Mouse (Mus musculus) brain, embryonic 14.5 days (tissue): ENCODE measurements at regions not wholly inside any gene's neighbourhood (a gene's known extent, or its start where the extent isn't known, plus 50 kb on each side); places are given as distances from the start of the nearest gene placed in this dataset.

Source experiments
- DNase-seq: peaks from one replicate; pipeline ENCODE4 v3.0.0-alpha.2; 2011; ENCODE audit warnings: low read depth
- CTCF ChIP-seq: fragments of 200-500 bp; IDR thresholded peaks from 2 replicates; pipeline ENCODE4 v1.5.1; 2012; ENCODE audit warnings: inconsistent platforms, mild to moderate bottlenecking, moderate library complexity, borderline replicate concordance; ENCODE audit not compliant: insufficient read depth, insufficient read length; ENCODE audit errors: extremely low read depth
- POLR2A ChIP-seq: fragments of 200-500 bp; IDR thresholded peaks from 2 replicates; pipeline ENCODE4 v1.6.1; 2012; ENCODE audit warnings: mild to moderate bottlenecking, inconsistent platforms, borderline replicate concordance; ENCODE audit not compliant: poor library complexity, insufficient read depth, insufficient read length, severe bottlenecking; ENCODE audit errors: extremely low read depth

GRCm38 (mm10) chr8:26656310-26657075 lies 320.6 kb upstream of the Zfp703 start:
- TF ChIP-seq CTCF (no peak), POLR2A (no peak)
- DNase-seq, result no peak

- DNase-seq, result no peak
- TF ChIP-seq CTCF (peak; percentile 34; the same call in 1 of the 2 replicates), POLR2A (no peak)
Observed at GRCm38 (mm10) chr8:26659381-26659780, 317.7 kb upstream of the Zfp703 start.

DNA sequence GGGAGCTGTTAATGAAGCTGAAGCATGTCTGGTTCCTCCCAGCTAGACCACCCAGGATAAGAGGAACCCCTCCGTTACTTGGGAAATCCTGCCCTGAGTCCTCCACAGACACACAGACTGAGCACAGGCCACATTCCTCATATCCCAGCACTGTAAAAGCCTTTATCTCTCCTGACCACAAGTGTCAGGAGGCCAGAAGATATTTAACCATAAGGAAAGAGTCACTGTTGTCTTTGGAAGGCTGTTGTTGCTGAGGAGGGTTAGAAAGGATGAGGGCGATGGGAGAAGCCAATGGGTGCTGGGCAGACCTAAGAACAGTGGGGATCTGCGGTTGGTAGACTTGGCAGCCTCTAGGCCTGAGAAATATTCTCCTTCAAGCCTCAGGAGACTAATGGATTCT lies 307.6 kb upstream of the Zfp703 start:
- TF ChIP-seq CTCF, result no peak
- TF ChIP-seq POLR2A, result no peak
- no peak for DNase-seq

DNA sequence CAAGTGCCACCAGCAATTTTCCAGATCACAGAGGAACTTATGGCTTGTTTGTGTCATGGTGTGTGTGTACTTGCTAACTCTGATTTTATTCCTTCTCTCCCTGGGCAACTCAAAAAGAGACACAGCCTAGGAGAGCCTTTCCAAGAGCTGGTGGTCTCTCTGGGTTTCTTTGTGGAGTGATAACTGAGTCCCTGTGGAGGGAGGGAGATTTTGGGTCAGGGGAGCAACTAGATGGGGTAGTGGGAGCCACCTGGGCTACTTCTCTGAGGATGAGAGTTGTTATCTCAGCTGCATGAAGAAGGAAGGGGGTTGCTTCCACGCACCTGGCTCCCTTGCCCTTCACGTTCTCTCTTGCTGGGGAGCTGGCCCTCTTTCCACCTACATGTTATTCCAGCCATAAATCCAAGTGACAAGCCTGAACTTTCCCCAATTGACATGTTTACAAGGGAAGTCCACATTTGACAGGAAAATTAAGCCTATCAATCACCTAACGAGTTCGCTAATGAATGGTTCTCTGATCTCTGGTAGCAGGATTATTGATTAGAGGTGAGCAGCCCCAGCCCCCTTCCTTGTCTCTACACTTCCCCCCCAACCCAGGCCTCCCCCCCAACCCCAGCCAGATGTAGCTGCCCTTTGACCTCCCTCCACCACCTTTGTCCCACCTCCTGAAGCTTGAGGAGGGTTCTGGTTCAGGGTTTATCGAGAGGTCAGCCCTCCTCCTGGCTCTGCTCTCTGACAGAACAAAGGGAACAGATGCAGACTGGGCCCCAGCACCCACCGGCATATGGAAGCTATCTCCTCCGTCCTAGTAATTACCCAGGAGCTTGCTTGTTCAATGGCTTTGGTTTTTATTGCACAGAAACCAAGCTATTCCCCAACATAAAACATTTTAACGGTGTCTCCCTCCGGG lies 304.4 kb upstream of the Zfp703 start:
- peak; percentile 39 for DNase-seq
- TF ChIP-seq CTCF, result no peak
- no peak for TF ChIP-seq POLR2A

GRCm38 (mm10) chr8:26677584-26678138 lies 299.5 kb upstream of the Zfp703 start:
- peak; percentile 96 for DNase-seq
- TF ChIP-seq CTCF (no peak), POLR2A (no peak)

GRCm38 (mm10) chr8:26680891-26681381 lies 296.2 kb upstream of the Zfp703 start:
- no peak for TF ChIP-seq CTCF
- no peak for TF ChIP-seq POLR2A
- DNase-seq, result peak; percentile 64

- TF ChIP-seq CTCF (peak; percentile 72; the same call in 1 of the 2 replicates), POLR2A (no peak)
- peak; percentile 79 for DNase-seq
Observed at GRCm38 (mm10) chr8:26687146-26687545, 290.0 kb upstream of the Zfp703 start.

GRCm38 (mm10) chr8:26688035-26688434 lies 289.1 kb upstream of the Zfp703 start:
- no peak for DNase-seq
- TF ChIP-seq POLR2A, result no peak
- TF ChIP-seq CTCF, result no peak

DNA sequence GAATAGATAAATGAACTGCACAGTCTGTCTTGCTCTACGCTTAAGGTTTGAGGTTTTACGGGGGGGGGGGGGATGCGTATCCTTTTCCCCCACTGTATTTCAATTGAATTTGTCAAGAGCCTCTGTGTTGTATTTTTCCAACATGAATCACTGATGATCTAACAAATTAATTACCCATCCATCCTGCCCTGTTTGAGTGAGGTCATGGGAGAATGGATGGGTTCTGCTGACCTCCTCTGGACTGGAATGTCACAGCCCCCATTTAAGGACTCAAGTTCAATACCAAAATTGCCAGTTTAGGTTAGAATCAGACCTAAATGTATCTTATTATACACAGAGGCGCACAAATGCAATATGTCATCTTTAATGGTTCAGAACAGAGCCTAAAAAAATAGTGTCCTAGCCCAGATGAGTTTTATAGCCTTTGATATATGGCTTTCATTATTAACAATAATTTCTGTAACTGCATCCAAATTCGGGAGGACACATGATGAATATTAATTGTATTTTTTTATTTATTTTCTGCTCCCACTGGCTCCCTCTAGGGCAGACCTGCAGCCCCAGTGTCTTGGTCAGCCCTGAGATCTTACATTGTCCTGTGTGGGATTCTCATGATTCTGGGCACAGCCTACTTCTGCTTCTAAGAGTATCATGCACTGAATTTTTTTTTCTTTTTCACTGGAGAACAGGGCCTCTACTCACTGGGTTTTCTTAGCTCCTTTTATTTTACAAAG lies 288.2 kb upstream of the Zfp703 start:
- TF ChIP-seq CTCF, result no peak
- no peak for TF ChIP-seq POLR2A
- no peak for DNase-seq

DNA sequence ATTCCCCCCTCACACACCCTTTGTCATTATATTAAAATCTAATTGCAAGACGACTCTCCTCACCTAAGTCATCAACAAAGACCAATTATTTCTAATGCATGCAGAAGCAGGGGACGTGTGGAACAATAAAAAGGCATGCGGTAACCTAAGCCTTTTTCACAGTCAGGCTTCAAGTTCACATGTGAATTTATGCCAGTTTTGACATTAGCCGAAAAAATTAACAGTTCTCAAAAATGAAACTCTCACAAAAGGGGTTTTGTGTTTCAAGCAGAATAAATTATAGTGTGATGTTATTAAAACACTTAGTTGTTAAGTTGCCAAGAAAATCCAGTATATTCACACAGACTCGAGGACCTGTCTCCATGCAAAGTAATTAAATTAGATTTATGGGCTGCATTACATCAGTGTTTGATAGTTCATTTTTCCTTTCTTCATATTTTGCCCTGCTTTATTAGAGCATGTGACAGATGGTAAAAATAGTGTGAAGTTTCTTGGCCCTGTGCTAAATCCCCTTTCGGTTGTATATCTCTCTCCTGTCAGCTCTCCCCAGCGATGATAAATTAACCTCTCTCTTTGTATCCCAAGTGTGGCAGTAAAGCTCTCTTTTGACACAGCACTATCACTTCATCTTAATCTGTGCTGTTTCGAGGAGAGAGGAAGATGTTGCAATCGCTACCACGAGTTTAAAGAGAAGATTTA lies 287.5 kb upstream of the Zfp703 start:
- DNase-seq, result peak; percentile 79
- no peak for TF ChIP-seq CTCF
- TF ChIP-seq POLR2A, result no peak
